Mouse (Mus musculus): ENCODE results near the gene Psmf1. TPM values are rescaled to one million over a fixed set of nuclear protein-coding genes. Genes with fewer than 3 reads are reported as not detected.
A peak's percentile ranks its signal among the peaks of the same experiment; 100 is the strongest.

Psmf1 gene
- polyA plus RNA-seq, 1 experiment from 2014 or later, result 40.0 TPM

DNA sequence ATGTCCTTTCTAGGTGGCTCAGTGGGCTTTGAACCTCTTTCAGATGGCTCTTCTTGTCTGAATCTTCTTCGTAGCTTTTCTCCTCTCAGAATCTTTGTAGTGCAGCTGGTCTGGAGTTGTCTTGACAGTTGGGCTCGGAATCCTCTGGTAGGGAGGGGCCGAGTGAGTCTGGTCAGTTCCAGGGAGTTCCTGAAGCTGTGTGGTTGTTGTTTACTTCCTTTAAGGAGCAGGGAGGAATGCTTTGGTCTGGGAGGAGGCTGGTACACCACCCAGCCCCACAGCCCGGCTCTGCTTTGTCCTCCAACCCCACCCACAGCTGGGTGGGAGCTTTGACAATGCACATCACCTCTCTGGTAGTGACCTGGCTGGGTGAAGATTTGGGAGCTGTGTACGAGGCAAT, 7.3 kb upstream of the Psmf1 start:
- no peaks in the 10 kb centered on the region for H3K36me3 ChIP-seq
- no peak overlapping the region for H3K4me3 ChIP-seq
- H3K9ac ChIP-seq, result no peak overlapping the region
- no peaks in the 10 kb centered on the region for H3K9me3 ChIP-seq
- H3K4me2 ChIP-seq, result no peak overlapping the region
- H3K27ac ChIP-seq, result no peak overlapping the region
- no peak for ATAC-seq (ENCODE audit: insufficient number of reproducible peaks, low FRiP score, low TSS enrichment, low read depth)
- H3K27me3 ChIP-seq, result peaks cover 4% of the 10 kb centered on the region; the same call in 1 of the 2 replicates
- WGBS, result 72% methylated on average over 5 of the region's 5 CpGs
- H3K4me1 ChIP-seq, result no peaks in the 10 kb centered on the region

DNA sequence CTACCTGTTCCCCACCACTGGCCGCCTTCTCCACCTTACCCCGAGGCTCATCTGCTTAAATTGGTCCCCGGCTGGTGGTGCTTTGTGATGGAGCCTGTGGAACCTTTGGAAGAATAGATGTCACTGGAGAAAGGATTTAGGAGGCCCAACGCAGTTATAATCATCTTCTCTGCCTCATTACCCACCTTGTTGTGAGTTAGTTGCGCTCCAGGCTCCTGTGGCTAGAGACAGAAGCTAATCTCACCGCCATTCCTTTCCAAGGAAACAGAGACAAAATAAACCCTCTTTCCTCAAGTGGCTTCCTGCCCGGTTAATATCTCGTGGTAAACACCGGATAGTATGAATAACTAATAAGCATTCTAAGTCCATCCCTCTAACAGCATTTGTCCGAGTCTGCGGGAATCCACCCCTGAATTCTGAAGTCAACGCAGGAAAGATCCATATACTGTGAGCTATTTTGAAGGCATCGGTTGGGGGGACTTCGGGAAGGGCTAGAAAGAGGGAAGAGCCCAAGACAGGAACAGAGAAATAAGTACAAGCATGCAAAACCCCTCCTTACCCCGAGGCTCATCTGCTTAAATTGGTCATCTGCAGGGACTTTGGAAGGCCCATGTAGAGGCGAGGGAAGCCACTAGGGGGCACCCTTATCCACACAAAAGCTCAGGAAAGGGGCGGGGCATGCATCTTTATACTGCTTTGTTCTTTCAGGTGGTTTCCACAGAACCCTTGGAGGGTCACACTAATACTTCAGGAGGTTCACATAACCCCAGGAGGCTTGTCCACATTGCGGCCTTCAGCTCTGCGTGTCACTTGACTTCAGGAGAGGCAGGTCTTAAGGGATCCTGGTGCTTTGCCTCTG, 4.1 kb upstream of the Psmf1 start:
- Histone ChIP-seq H3K4me1 (no peaks in the 10 kb centered on the region), H3K27ac (no peak overlapping the region), H3K4me3 (no peak overlapping the region), H3K9ac (no peak overlapping the region), H3K27me3 (peaks cover 4% of the 10 kb centered on the region; the same call in 1 of the 2 replicates), H3K36me3 (no peaks in the 10 kb centered on the region), H3K4me2 (no peak overlapping the region), H3K9me3 (no peaks in the 10 kb centered on the region)
- WGBS, result 40% methylated on average over 19 of the region's 19 CpGs
- ATAC-seq (ENCODE audit: insufficient number of reproducible peaks, low FRiP score, low TSS enrichment, low read depth), result no peak

DNA sequence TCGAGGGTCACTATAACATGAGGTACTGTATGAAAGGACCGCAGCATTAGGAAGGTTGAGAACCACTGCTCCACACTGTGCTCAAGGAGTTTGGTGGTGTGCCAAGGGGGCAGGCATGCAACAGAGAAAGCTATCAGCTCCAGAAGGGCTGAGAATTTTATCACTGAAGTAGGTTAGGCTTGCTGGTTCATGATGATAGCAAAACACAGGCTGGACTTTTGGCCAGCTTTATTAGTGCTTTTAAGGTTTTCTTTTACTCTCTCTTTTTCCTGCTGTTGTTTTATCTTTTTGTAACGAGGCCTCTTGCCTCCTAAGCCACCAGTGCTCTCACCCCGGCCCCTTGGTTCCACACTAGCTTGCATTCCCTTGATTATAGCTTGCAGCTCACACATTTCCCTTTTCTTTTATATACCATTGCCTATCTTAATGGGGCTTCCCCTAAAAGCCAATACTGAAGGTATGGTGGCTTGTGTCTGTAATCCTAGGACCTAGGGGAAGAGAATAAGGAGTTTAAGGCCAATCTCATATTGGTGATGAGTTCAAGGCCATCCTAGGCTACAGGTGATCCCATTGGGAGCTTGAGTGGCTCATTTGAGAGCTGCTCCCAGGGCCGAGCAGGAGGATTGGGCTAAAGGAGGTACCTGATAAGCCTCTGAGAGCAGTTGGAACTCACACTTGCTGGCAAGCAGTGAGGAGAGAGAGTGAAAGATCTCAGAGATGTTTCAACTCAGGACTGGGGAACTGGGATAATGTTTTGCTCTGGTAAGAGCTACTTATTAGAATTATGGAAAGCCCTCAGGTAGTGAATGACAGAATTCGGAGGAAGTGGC, 921 bp downstream of the Psmf1 start:
- no peak overlapping the region for H3K9ac ChIP-seq
- WGBS, result 55% methylated on average over 6 of the region's 6 CpGs
- H3K4me1 ChIP-seq, result peaks cover 12% of the 10 kb centered on the region
- H3K27me3 ChIP-seq, result peaks cover 4% of the 10 kb centered on the region; the same call in 1 of the 2 replicates
- H3K9me3 ChIP-seq, result no peaks in the 10 kb centered on the region
- H3K4me2 ChIP-seq, result no peak overlapping the region
- no peak overlapping the region for H3K4me3 ChIP-seq
- H3K27ac ChIP-seq, result no peak overlapping the region
- no peaks in the 10 kb centered on the region for H3K36me3 ChIP-seq
- ATAC-seq (ENCODE audit: insufficient number of reproducible peaks, low FRiP score, low TSS enrichment, low read depth), result no peak

DNA sequence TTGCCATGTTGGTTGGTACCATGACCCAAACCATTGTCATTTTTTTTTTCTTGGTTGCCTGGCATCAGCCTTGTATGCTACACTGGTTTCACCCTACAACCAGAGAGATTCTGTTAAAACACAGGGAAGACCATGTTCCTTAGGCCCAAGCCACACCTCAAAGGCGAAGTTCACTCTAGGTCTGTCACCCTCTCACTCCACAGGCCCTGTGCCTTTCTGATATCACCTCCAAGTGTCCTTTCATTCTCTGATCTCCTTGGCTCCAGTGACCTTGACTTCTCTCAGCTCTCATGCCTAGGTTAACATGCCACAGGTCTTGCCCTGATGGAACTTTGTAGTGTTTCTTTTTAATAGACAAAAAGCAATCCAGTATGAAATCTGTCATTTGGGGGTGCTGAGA, 1.9 kb downstream of the Psmf1 start:
- 89% methylated on average over 1 of the region's 1 CpGs for WGBS
- Histone ChIP-seq H3K36me3 (no peaks in the 10 kb centered on the region), H3K4me3 (no peak overlapping the region), H3K27ac (no peak overlapping the region), H3K9ac (no peak overlapping the region), H3K4me2 (no peak overlapping the region), H3K9me3 (no peaks in the 10 kb centered on the region), H3K4me1 (peaks cover 12% of the 10 kb centered on the region), H3K27me3 (no peaks in the 10 kb centered on the region)
- ATAC-seq (ENCODE audit: insufficient number of reproducible peaks, low FRiP score, low TSS enrichment, low read depth), result no peak

DNA sequence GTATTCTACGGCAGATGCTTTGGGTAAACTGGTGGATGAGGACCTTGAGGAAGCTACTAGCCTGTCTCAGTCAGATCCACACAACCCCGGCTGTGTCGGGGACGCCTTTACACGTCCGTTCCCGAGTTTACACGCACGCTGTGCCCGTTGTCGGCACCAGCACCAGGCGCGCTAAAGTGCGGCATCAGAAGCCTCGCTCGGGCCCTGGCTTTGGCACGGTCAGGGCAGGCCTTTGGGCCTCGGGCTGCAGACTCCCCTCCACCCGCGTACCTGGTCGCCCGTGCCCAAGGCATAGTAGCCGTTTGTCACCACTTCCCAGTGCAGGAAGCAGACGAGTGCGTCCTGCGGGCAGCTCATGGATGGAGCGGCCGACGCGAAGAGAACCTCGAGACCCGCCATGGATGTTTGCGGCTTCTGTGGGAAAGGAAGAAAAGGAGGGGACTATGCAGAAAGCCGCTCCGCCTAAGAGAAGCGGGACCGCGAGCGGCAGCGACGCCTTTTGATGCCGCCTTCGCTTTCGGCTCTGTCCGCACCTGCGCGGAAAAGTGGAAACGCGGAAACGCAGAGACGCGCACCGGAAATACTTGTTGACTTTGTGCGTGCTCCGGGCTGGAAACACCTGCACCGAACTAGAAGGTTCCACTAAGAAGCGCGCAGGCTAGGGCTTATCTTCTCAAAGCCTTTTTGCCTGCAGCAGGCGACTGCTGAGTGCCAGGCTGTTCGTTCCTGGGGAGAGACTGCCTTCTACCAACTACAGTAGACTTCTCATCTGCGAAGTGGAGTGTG, 3.1 kb downstream of the Psmf1 start:
- ATAC-seq (ENCODE audit: insufficient number of reproducible peaks, low FRiP score, low TSS enrichment, low read depth), result peak; percentile 83
- Histone ChIP-seq H3K9me3 (no peaks in the 10 kb centered on the region), H3K36me3 (no peaks in the 10 kb centered on the region), H3K4me1 (peaks cover 12% of the 10 kb centered on the region), H3K27me3 (no peaks in the 10 kb centered on the region), H3K4me2 (peak overlapping the region; percentile 74), H3K4me3 (peak overlapping the region; percentile 58), H3K9ac (peak overlapping the region; percentile 37), H3K27ac (peak overlapping the region; percentile 54)
- WGBS, result under 1% methylated on average over 61 of the region's 61 CpGs

DNA sequence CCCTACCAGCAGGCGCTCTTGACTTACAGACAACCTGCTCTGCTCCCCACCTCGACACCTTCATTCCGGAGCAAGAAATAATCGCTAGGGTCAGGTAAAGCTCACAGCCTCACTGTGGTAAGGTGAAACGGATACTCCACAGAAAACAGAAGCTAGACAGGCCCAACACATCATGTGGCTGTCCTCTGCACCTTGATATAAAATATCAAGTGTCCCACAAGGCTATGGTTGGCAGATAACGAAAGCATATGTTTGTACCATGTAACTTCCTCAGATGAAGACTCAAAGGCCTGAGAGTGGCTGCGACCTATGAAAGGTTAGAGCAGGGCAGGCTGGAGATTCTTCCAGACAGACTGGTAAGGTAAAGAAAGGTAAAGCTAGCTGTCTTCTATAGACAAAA, 4.5 kb downstream of the Psmf1 start:
- no peak overlapping the region for H3K27ac ChIP-seq
- H3K9ac ChIP-seq, result no peak overlapping the region
- H3K4me1 ChIP-seq, result peaks cover 12% of the 10 kb centered on the region
- H3K27me3 ChIP-seq, result no peaks in the 10 kb centered on the region
- peaks cover 4% of the 10 kb centered on the region; the same call in 1 of the 2 replicates for H3K36me3 ChIP-seq
- H3K4me2 ChIP-seq, result no peak overlapping the region
- H3K9me3 ChIP-seq, result no peaks in the 10 kb centered on the region
- H3K4me3 ChIP-seq, result peak overlapping the region; percentile 58; the same call in 1 of the 2 replicates
- WGBS, result 87% methylated on average over 7 of the region's 7 CpGs
- ATAC-seq (ENCODE audit: insufficient number of reproducible peaks, low FRiP score, low TSS enrichment, low read depth), result no peak

DNA sequence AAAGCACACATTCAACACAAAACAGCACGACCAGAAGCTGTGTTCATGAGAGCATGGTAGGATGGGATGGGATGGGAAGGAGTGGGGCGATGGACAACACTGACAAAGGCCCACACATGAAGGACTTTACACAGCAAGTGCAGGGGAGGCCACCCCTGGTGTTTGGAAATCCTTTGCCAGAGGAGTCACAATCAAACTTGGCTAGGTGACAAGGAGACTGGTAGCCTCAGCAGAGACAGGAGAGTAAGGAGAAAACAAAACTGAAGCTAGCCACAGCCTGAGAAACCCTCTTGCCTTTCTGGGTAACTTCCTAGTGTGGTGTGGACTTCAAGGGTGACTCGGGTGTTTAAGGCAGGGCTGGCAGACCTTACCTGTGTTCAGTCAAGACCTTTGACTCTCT, 4.9 kb downstream of the Psmf1 start:
- no peaks in the 10 kb centered on the region for H3K27me3 ChIP-seq
- no peak overlapping the region for H3K4me2 ChIP-seq
- H3K36me3 ChIP-seq, result peaks cover 8% of the 10 kb centered on the region
- no peak for ATAC-seq (ENCODE audit: insufficient number of reproducible peaks, low FRiP score, low TSS enrichment, low read depth)
- no peak overlapping the region for H3K27ac ChIP-seq
- H3K9ac ChIP-seq, result no peak overlapping the region
- H3K4me1 ChIP-seq, result peaks cover 12% of the 10 kb centered on the region
- H3K4me3 ChIP-seq, result no peak overlapping the region
- WGBS, result 79% methylated on average over 3 of the region's 3 CpGs
- H3K9me3 ChIP-seq, result no peaks in the 10 kb centered on the region

DNA sequence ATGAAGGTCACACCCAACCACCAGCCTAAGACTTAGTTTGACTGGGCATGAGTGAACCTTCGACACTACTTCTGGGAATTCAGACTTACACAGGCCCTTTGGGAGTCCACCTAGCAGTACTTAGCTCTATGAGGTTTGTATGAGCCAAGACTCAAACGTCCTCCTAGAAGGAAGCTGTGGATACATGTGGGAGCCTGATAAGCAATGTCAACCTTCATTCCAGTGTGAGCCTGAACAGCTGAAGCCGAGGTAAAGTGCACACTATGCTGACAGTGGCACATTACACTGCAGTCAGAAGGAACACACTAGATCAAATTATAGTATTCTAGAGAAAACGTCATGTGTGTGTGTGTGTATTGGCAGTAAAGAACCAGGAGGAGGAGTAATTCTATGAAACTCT, 5.5 kb downstream of the Psmf1 start:
- ATAC-seq (ENCODE audit: insufficient number of reproducible peaks, low FRiP score, low TSS enrichment, low read depth), result no peak
- WGBS, result 83% methylated on average over 4 of the region's 4 CpGs
- H3K9ac ChIP-seq, result no peak overlapping the region
- peaks cover 14% of the 10 kb centered on the region for H3K36me3 ChIP-seq
- H3K4me2 ChIP-seq, result no peak overlapping the region
- no peak overlapping the region for H3K4me3 ChIP-seq
- no peaks in the 10 kb centered on the region for H3K9me3 ChIP-seq
- peaks cover 12% of the 10 kb centered on the region for H3K4me1 ChIP-seq
- no peaks in the 10 kb centered on the region for H3K27me3 ChIP-seq
- no peak overlapping the region for H3K27ac ChIP-seq

DNA sequence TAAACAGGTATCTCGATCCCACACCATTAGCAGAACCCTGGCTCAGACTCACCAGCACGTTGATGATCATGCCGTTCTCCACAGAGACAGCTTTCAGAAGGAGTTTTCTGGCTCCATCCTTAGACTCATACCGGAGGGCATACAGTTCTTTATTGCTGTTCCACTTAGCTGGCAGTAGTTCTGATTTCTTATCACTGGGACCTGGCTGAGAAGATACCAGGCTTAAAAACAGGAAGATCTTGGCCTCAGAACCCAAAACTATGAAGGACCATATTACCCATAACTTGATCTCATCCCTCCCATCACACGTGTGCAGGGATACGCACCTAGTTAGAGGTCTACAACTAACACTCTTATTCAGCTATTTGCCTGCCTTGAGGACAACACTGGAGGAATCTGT, 8.6 kb downstream of the Psmf1 start:
- H3K27ac ChIP-seq, result no peak overlapping the region
- H3K4me1 ChIP-seq, result peaks cover 8% of the 10 kb centered on the region
- H3K4me3 ChIP-seq, result no peak overlapping the region
- H3K36me3 ChIP-seq, result peaks cover 21% of the 10 kb centered on the region
- H3K27me3 ChIP-seq, result no peaks in the 10 kb centered on the region
- H3K4me2 ChIP-seq, result no peak overlapping the region
- H3K9me3 ChIP-seq, result no peaks in the 10 kb centered on the region
- ATAC-seq (ENCODE audit: insufficient number of reproducible peaks, low FRiP score, low TSS enrichment, low read depth), result no peak
- 94% methylated on average over 6 of the region's 6 CpGs for WGBS
- H3K9ac ChIP-seq, result no peak overlapping the region

DNA sequence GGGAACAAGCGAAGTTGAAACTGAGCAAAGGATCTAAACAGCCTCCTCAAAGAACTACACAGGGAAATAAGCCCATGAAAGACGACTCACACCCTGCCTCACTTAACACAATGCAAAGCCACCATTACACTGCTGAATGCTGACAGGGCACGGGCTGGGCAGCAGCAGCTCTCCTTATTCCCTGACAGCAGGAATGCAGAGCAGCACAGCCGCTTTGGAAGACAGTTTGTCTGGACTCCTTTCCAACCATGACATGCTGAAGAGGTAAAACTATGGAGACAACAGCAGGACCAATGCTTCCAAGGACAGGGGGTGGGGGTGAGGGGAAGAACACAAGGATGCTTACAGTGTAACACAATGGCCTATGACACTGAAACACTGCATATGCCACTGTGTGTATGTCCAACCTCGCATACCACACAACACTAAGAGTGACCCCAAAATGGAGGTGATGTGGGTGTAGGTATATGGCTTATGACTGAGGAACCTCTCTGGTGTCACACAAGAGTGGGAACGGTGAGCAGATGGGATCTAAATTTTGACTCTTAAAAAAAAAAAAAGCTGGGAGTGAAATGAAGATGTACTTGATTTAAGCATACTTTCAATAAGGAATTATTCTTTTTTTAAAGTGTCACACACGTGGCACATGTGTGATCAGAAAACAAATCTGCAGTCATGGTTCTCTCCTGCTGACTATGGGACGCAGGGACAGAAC, 10.7 kb downstream of the Psmf1 start:
- H3K4me2 ChIP-seq, result no peak overlapping the region
- no peak overlapping the region for H3K9ac ChIP-seq
- peaks cover 41% of the 10 kb centered on the region for H3K36me3 ChIP-seq
- no peaks in the 10 kb centered on the region for H3K27me3 ChIP-seq
- 86% methylated on average over 8 of the region's 8 CpGs for WGBS
- ATAC-seq (ENCODE audit: insufficient number of reproducible peaks, low FRiP score, low TSS enrichment, low read depth), result no peak
- H3K27ac ChIP-seq, result no peak overlapping the region
- no peaks in the 10 kb centered on the region for H3K9me3 ChIP-seq
- H3K4me3 ChIP-seq, result no peak overlapping the region
- H3K4me1 ChIP-seq, result no peaks in the 10 kb centered on the region

DNA sequence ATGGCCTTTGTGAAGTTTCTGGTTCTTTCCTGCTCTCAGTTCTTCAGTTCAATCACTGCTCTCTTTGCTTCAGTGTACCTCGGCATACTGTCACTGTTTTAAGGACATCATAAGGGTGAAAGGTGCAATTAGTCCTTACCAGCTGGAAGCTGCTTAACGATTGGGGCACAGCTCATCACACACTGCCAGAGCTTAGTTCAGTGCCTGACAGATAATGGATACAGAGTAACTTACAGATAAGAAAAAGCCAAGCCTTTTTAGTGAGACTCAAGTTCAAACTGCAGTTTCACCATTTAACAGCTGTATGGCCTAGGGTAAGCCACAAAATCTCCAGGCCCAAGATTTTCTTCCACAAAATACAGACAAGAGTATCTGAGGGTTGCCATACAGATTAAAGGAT, 19.9 kb downstream of the Psmf1 start:
- no peak overlapping the region for H3K9ac ChIP-seq
- ATAC-seq (ENCODE audit: insufficient number of reproducible peaks, low FRiP score, low TSS enrichment, low read depth), result no peak
- H3K9me3 ChIP-seq, result no peaks in the 10 kb centered on the region
- WGBS, result 93% methylated on average over 2 of the region's 2 CpGs
- H3K4me3 ChIP-seq, result no peak overlapping the region
- no peaks in the 10 kb centered on the region for H3K27me3 ChIP-seq
- no peak overlapping the region for H3K27ac ChIP-seq
- peaks cover 77% of the 10 kb centered on the region for H3K36me3 ChIP-seq
- H3K4me2 ChIP-seq, result no peak overlapping the region
- no peaks in the 10 kb centered on the region for H3K4me1 ChIP-seq

All from limb, embryonic 15.5 days (tissue).